Mouse (Mus musculus): Measurements from ENCODE around the gene Evi2a. TPM values are rescaled to one million over a fixed set of nuclear protein-coding genes. Genes with fewer than 3 reads are reported as not detected.
A peak's percentile ranks its signal among the peaks of the same experiment; 100 is the strongest.

Evi2a gene
- polyA plus RNA-seq, 1 experiment from 2014 or later = 3.1 TPM

DNA sequence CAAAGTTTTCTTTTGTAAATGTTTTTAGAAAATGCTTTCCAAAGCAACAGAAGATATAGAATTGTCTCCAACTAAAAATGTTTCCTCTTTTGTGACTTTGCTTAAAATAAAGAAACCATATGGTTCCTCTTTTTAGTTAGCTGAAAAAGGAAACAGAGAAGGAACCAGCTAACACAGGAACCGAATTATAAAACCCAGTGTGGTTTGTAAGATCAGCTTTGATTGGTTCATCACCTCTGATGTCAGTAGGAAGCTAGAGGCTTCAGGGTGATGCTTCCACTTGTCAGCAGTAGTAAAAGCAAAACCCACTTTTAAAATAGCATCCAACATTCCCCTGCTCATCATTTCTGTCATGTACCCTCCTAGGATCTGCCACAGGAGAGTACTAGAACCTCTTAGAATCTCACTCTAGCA is 10.5 kb downstream of the Evi2a start:
- ATAC-seq (ENCODE audit: low FRiP score) (no peak), DNase-seq (ENCODE audit: low spot score) (no peak)
- Histone ChIP-seq H3K27ac (ENCODE audit: low read depth, low read length) (no peak overlapping the region), H3K9ac (ENCODE audit: low read depth, low read length) (no peak overlapping the region), H3K4me1 (replicated peaks; ENCODE audit: control insufficient read depth, insufficient read depth, low read length) (no peaks in the 10 kb centered on the region), H3K36me3 (ENCODE audit: control insufficient read depth, insufficient read depth, low read length) (no peaks in the 10 kb centered on the region), H3K4me2 (replicated peaks; ENCODE audit: low read depth, low read length) (no peak overlapping the region), H3K4me3 (ENCODE audit: low read depth, low read length) (no peak overlapping the region), H3K27me3 (ENCODE audit: control insufficient read depth, insufficient read depth, low read length) (no peaks in the 10 kb centered on the region), H3K9me3 (ENCODE audit: control insufficient read depth, low read length) (no peaks in the 10 kb centered on the region)
- 71% methylated on average over 1 of the region's 1 CpGs for WGBS

DNA sequence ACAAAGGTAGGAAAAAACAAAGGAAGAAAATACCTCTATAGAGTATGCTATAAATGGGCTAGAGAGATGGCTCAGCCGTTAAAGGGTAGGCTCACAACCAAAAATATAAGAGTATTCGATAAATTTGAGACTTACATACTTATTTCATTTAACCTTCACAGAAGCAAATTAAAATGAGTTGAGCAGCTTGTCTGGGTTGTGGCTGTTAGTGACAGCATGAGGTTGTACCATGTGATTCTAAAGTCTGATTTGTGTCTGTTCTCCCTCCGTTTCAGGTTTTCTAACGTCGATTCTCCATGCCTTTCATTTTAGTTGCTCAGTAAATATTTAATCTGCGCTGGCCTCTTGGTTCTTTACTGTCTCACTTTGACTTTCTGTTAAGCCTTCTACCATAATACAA is 11.1 kb downstream of the Evi2a start:
- no peak overlapping the region for H3K4me2 ChIP-seq (replicated peaks; ENCODE audit: low read depth, low read length)
- H3K27ac ChIP-seq (ENCODE audit: low read depth, low read length) = no peak overlapping the region
- H3K36me3 ChIP-seq (ENCODE audit: control insufficient read depth, insufficient read depth, low read length) = no peaks in the 10 kb centered on the region
- no peak overlapping the region for H3K9ac ChIP-seq (ENCODE audit: low read depth, low read length)
- no peak for ATAC-seq (ENCODE audit: low FRiP score)
- H3K4me1 ChIP-seq (replicated peaks; ENCODE audit: control insufficient read depth, insufficient read depth, low read length) = no peaks in the 10 kb centered on the region
- H3K9me3 ChIP-seq (ENCODE audit: control insufficient read depth, low read length) = no peaks in the 10 kb centered on the region
- 90% methylated on average over 6 of the region's 6 CpGs for WGBS
- DNase-seq (ENCODE audit: low spot score) = no peak
- no peak overlapping the region for H3K4me3 ChIP-seq (ENCODE audit: low read depth, low read length)
- H3K27me3 ChIP-seq (ENCODE audit: control insufficient read depth, insufficient read depth, low read length) = no peaks in the 10 kb centered on the region

DNA sequence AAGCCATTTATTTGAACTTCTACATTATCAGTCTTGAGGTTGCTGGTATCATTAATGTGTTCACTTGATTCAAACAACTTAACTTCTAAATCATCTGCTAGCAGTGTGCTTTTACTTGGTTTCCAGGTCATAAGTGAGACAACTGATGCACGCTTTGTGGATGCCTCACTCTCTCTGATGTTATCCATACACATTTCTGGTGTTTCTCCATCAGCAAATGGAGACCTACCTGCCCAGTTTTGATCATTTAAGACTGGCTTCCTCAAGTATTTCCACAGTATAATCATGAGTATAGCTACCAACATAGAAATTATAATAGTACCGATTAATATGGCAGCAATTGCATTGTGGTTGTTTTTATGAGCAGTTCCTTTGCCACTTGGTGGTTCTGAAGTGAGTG is 14.6 kb downstream of the Evi2a start:
- H3K36me3 ChIP-seq (ENCODE audit: control insufficient read depth, insufficient read depth, low read length) = no peaks in the 10 kb centered on the region
- H3K4me2 ChIP-seq (replicated peaks; ENCODE audit: low read depth, low read length) = no peak overlapping the region
- no peak overlapping the region for H3K9ac ChIP-seq (ENCODE audit: low read depth, low read length)
- no peaks in the 10 kb centered on the region for H3K9me3 ChIP-seq (ENCODE audit: control insufficient read depth, low read length)
- no peak overlapping the region for H3K4me3 ChIP-seq (ENCODE audit: low read depth, low read length)
- H3K27me3 ChIP-seq (ENCODE audit: control insufficient read depth, insufficient read depth, low read length) = no peaks in the 10 kb centered on the region
- no peaks in the 10 kb centered on the region for H3K4me1 ChIP-seq (replicated peaks; ENCODE audit: control insufficient read depth, insufficient read depth, low read length)
- ATAC-seq (ENCODE audit: low FRiP score) (no peak), DNase-seq (ENCODE audit: low spot score) (no peak)
- H3K27ac ChIP-seq (ENCODE audit: low read depth, low read length) = no peak overlapping the region
- WGBS = 95% methylated on average over 2 of the region's 2 CpGs

DNA sequence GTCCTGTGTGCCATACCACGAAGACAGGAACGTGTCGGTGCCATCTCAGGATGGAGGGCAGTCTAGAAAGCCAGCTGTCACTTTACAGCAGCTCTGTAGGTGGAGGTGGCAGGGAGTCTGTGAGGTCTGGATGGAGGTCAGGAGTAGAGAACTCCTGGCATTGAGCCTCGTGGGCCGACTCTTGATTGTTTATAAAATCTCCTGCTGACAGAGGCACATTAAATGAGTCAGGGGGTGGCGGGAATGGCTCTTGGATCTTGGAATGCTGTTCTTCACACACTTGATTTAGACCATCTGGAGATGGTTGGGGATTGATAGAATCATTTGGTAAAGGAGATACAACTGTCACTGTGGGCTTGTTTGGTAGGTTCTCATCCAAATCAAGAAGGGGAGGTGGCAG is 15.1 kb downstream of the Evi2a start:
- no peaks in the 10 kb centered on the region for H3K9me3 ChIP-seq (ENCODE audit: control insufficient read depth, low read length)
- 77% methylated on average over 6 of the region's 6 CpGs for WGBS
- H3K4me1 ChIP-seq (replicated peaks; ENCODE audit: control insufficient read depth, insufficient read depth, low read length) = no peaks in the 10 kb centered on the region
- H3K9ac ChIP-seq (ENCODE audit: low read depth, low read length) = no peak overlapping the region
- ATAC-seq (ENCODE audit: low FRiP score) (no peak), DNase-seq (ENCODE audit: low spot score) (no peak)
- H3K4me3 ChIP-seq (ENCODE audit: low read depth, low read length) = no peak overlapping the region
- H3K4me2 ChIP-seq (replicated peaks; ENCODE audit: low read depth, low read length) = no peak overlapping the region
- no peaks in the 10 kb centered on the region for H3K36me3 ChIP-seq (ENCODE audit: control insufficient read depth, insufficient read depth, low read length)
- no peaks in the 10 kb centered on the region for H3K27me3 ChIP-seq (ENCODE audit: control insufficient read depth, insufficient read depth, low read length)
- no peak overlapping the region for H3K27ac ChIP-seq (ENCODE audit: low read depth, low read length)

DNA sequence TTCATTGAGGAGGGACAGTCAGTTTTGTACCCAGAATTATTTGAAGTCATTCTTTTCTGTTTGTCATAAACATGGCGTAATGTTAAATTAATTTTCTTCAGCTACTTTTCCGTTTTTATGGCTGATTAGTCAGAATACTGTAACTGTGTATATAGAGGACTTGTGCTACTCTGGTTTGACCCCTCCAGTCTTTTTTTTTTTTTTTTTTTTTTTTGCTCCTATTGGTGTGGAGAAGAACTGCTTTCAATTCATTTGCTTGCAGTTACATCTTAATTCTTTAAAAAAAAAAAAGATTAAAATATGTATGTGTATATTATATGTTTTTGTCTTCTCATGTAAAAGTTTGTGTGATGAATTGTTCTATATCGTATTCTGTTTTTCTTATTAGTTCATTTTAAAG is 18.4 kb downstream of the Evi2a start:
- Histone ChIP-seq H3K27me3 (ENCODE audit: control insufficient read depth, insufficient read depth, low read length) (no peaks in the 10 kb centered on the region), H3K9me3 (ENCODE audit: control insufficient read depth, low read length) (no peaks in the 10 kb centered on the region), H3K27ac (ENCODE audit: low read depth, low read length) (no peak overlapping the region), H3K9ac (ENCODE audit: low read depth, low read length) (no peak overlapping the region), H3K4me1 (replicated peaks; ENCODE audit: control insufficient read depth, insufficient read depth, low read length) (no peaks in the 10 kb centered on the region), H3K4me2 (replicated peaks; ENCODE audit: low read depth, low read length) (no peak overlapping the region), H3K4me3 (ENCODE audit: low read depth, low read length) (no peak overlapping the region), H3K36me3 (ENCODE audit: control insufficient read depth, insufficient read depth, low read length) (no peaks in the 10 kb centered on the region)
- 89% methylated on average over 3 of the region's 3 CpGs for WGBS
- no peak for DNase-seq (ENCODE audit: low spot score)
- no peak for ATAC-seq (ENCODE audit: low FRiP score)

DNA sequence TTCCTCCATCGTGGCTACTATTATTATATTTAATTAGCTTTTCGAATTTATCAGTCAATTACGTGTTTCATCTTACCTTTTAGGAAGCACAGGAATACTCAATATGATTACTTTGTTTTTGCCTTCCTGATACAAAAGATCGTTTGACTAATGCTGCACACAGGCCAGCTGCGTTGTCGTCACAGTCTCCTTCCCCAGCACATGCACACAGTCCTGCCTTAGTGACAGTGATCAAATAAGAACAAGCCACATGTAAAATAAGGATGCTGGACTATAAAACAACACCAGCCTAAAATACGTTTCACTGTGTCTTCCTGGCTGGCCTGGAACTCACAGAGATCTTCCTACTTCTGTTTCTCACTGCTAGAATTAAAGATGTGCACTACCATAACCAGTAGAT is 25.9 kb downstream of the Evi2a start:
- no peak overlapping the region for H3K4me3 ChIP-seq (ENCODE audit: low read depth, low read length)
- H3K9me3 ChIP-seq (ENCODE audit: control insufficient read depth, low read length) = no peaks in the 10 kb centered on the region
- no peak overlapping the region for H3K4me2 ChIP-seq (replicated peaks; ENCODE audit: low read depth, low read length)
- 84% methylated on average over 7 of the region's 7 CpGs for WGBS
- no peaks in the 10 kb centered on the region for H3K36me3 ChIP-seq (ENCODE audit: control insufficient read depth, insufficient read depth, low read length)
- H3K27me3 ChIP-seq (ENCODE audit: control insufficient read depth, insufficient read depth, low read length) = no peaks in the 10 kb centered on the region
- H3K4me1 ChIP-seq (replicated peaks; ENCODE audit: control insufficient read depth, insufficient read depth, low read length) = no peaks in the 10 kb centered on the region
- no peak overlapping the region for H3K9ac ChIP-seq (ENCODE audit: low read depth, low read length)
- no peak for ATAC-seq (ENCODE audit: low FRiP score)
- no peak for DNase-seq (ENCODE audit: low spot score)
- no peak overlapping the region for H3K27ac ChIP-seq (ENCODE audit: low read depth, low read length)

DNA sequence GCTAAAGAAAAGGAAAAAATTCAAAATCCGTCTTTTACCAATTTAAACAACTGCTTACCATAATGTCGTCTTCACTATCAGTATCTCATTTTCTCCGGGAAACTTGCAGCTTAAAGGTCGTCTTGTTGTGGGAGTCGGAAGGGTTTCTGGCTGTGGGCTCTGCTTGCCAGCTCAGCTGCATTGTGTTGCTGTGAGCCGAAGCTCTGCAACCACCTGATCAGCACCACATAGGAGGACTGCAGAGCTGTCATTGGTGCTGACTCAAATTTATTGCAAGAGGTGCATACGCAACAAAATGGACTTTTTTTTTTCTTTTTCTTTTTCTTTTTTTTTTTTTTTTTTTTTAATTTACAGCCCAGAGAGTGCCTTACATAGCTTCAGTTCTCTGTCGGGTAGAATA is 26.6 kb downstream of the Evi2a start, which contains the start of gene Omg:
Omg (minus strand) TSS at position 240 of the 400 bp plus-strand sequence.
- 63% methylated on average over 8 of the region's 8 CpGs for WGBS
- Histone ChIP-seq H3K36me3 (ENCODE audit: control insufficient read depth, insufficient read depth, low read length) (no peaks in the 10 kb centered on the region), H3K4me1 (replicated peaks; ENCODE audit: control insufficient read depth, insufficient read depth, low read length) (no peaks in the 10 kb centered on the region), H3K9me3 (ENCODE audit: control insufficient read depth, low read length) (no peaks in the 10 kb centered on the region), H3K27ac (ENCODE audit: low read depth, low read length) (no peak within 1 kb of the TSS), H3K4me2 (replicated peaks; ENCODE audit: low read depth, low read length) (no peak within 1 kb of the TSS), H3K4me3 (ENCODE audit: low read depth, low read length) (no peak within 1 kb of the TSS), H3K27me3 (ENCODE audit: control insufficient read depth, insufficient read depth, low read length) (no peaks in the 10 kb centered on the region), H3K9ac (ENCODE audit: low read depth, low read length) (no peak within 1 kb of the TSS)
- DNase-seq (ENCODE audit: low spot score) (peak; percentile 7), ATAC-seq (ENCODE audit: low FRiP score) (no peak)

DNA sequence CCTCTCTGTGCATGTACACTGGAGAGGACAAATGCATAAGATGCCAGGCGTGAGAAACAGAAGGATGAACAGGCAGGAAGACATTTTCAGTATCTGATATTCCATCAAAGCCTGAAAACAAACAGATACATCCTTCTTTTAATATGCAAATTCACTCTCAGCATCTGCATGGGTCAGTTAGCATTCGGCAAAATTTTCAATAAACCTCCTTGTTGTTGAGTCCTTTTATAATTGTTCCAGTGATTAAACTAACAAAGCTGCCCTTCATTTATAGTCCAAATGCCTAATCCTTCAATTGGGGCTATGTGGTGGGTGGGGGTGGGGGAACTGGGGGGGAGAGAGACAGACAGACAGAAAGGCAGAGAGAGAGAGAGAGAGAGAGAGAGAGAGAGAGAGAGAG is 27.5 kb downstream of the Evi2a start:
- H3K4me1 ChIP-seq (replicated peaks; ENCODE audit: control insufficient read depth, insufficient read depth, low read length) = no peaks in the 10 kb centered on the region
- WGBS = 38% methylated on average over 2 of the region's 2 CpGs
- no peak overlapping the region for H3K9ac ChIP-seq (ENCODE audit: low read depth, low read length)
- no peak for ATAC-seq (ENCODE audit: low FRiP score)
- no peaks in the 10 kb centered on the region for H3K36me3 ChIP-seq (ENCODE audit: control insufficient read depth, insufficient read depth, low read length)
- H3K4me2 ChIP-seq (replicated peaks; ENCODE audit: low read depth, low read length) = no peak overlapping the region
- no peak overlapping the region for H3K4me3 ChIP-seq (ENCODE audit: low read depth, low read length)
- no peak for DNase-seq (ENCODE audit: low spot score)
- H3K9me3 ChIP-seq (ENCODE audit: control insufficient read depth, low read length) = no peaks in the 10 kb centered on the region
- H3K27ac ChIP-seq (ENCODE audit: low read depth, low read length) = no peak overlapping the region
- no peaks in the 10 kb centered on the region for H3K27me3 ChIP-seq (ENCODE audit: control insufficient read depth, insufficient read depth, low read length)

DNA sequence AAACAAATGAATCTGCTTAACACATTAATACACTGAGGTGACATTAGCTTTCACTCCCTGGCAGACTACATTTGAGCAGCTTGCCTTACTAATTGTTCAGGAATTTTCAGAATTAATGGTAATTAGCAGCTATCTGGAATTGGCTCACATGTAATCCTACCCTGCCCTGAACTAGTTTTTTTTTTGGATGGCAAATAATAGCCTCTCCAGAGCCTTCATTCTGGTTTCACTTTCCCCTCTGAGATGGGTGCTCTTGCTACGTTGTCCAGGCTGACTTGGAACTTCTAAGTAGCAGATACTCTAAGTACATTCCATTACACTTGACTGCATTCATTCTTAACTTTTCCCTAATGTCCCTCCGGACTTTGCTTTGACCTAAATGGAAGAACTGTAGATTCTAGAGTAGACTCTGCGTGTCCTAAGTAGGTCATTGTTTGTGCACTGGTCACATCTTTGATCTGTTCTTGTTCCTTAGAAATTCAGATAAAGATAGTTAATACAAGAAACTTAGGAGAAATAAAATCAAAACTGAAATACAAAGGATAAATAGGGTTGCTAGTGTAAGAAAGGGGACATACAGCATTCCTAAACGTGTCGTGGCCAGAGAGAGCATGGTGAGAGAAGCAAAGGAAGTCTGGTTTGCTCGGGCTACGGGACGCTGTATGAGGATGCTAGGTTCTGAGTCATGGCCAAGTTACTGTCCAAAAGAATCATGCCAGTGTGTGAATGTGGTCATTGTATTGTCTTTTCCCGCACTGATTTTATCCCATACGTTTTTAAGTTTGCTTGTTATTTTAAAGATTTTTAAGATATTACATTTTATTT is 35.2 kb downstream of the Evi2a start:
- Histone ChIP-seq H3K4me1 (replicated peaks; ENCODE audit: control insufficient read depth, insufficient read depth, low read length) (no peaks in the 10 kb centered on the region), H3K9ac (ENCODE audit: low read depth, low read length) (no peak overlapping the region), H3K27me3 (ENCODE audit: control insufficient read depth, insufficient read depth, low read length) (no peaks in the 10 kb centered on the region), H3K9me3 (ENCODE audit: control insufficient read depth, low read length) (no peaks in the 10 kb centered on the region), H3K4me3 (ENCODE audit: low read depth, low read length) (no peak overlapping the region), H3K4me2 (replicated peaks; ENCODE audit: low read depth, low read length) (no peak overlapping the region), H3K36me3 (ENCODE audit: control insufficient read depth, insufficient read depth, low read length) (no peaks in the 10 kb centered on the region), H3K27ac (ENCODE audit: low read depth, low read length) (no peak overlapping the region)
- WGBS = 85% methylated on average over 10 of the region's 10 CpGs
- ATAC-seq (ENCODE audit: low FRiP score) = no peak
- DNase-seq (ENCODE audit: low spot score) = no peak

Measured in hindbrain, embryonic 11.5 days (tissue).